Mouse (Mus musculus) heart, embryonic 16.5 days (tissue): ENCODE measurements around the gene Gna15. TPM values are rescaled to one million over a fixed set of nuclear protein-coding genes. Genes with fewer than 3 reads are reported as not detected.
A peak's percentile ranks its signal among the peaks of the same experiment; 100 is the strongest.

Source experiments
- ATAC-seq: fragments of 200-750 bp; cut with Nextera tagmentation; replicated peaks from 2 replicates; pipeline ENCODE4 v1.8.0; 2017; ENCODE audit warnings: moderate number of reproducible peaks; ENCODE audit not compliant: insufficient read depth, low FRiP score; ENCODE audit errors: extremely low read depth
- H3K27ac ChIP-seq: fragments of 300-500 bp; sonication (generic); 2 replicates; pipeline ENCODE4 v1.5.1; 2014; ENCODE audit warnings: mild to moderate bottlenecking, low read length, control low read depth, moderate library complexity
- H3K27me3 ChIP-seq: fragments of 300-500 bp; sonication (generic); 2 replicates; pipeline ENCODE4 v1.6.1; 2014; ENCODE audit warnings: low read length, mixed read lengths; ENCODE audit not compliant: control insufficient read depth, insufficient read depth
- H3K36me3 ChIP-seq: fragments of 300-500 bp; sonication (generic); 2 replicates; pipeline ENCODE4 v1.6.1; 2014; ENCODE audit not compliant: control insufficient read depth, insufficient read depth
- H3K4me1 ChIP-seq: fragments of 300-500 bp; sonication (generic); 2 replicates; pipeline ENCODE4 v1.6.1; 2014; ENCODE audit warnings: low read length, mixed read lengths; ENCODE audit not compliant: control insufficient read depth, insufficient read depth
- H3K4me2 ChIP-seq: fragments of 300-500 bp; sonication (generic); 2 replicates; pipeline ENCODE4 v1.6.1; 2014; ENCODE audit warnings: low read depth, mild to moderate bottlenecking, control low read depth, low read length
- H3K4me3 ChIP-seq: fragments of 300-500 bp; sonication (generic); 2 replicates; pipeline ENCODE4 v1.5.1; 2014; ENCODE audit warnings: mild to moderate bottlenecking, control low read depth, low read length
- H3K9ac ChIP-seq: fragments of 300-500 bp; sonication (generic); 2 replicates; pipeline ENCODE4 v1.6.1; 2014; ENCODE audit warnings: low read length, control low read depth
- H3K9me3 ChIP-seq: fragments of 300-500 bp; sonication (generic); replicated peaks from 2 replicates; pipeline ENCODE4 v1.6.1; 2016; ENCODE audit warnings: low read length; ENCODE audit not compliant: control insufficient read depth
- WGBS: fragments of 180-500 bp; shearing (Covaris S2); extraction: QIAGEN DNeasy Blood & Tissue Kit; methylation state at CpG from one replicate; pipeline ENCODE4 v1.1.7; 2014; 5-methylcytosine and 5-hydroxymethylcytosine counted together
- polyA plus RNA-seq: library from polyadenylated mRNA; unstranded; fragments of >200 nt; fragmentation: Nextera tagmentation; extraction: Ambion mirVana; gene quantifications from 2 replicates; pipeline ENCODE4 v1.2.1, GENCODE M21; 2015

Gene Gna15
- polyA plus RNA-seq, 1 experiment from 2014 or later: 1.3 TPM

GRCm38 (mm10) chr10:81565257-81566228 lies 41.5 kb upstream of the Gna15 start:
- Histone ChIP-seq H3K36me3 (peaks cover 34% of the 10 kb centered on the region), H3K4me1 (peaks cover 62% of the 10 kb centered on the region), H3K27ac (no peak overlapping the region), H3K4me3 (no peak overlapping the region), H3K4me2 (no peak overlapping the region), H3K9ac (no peak overlapping the region), H3K9me3 (no peaks in the 10 kb centered on the region), H3K27me3 (no peaks in the 10 kb centered on the region)
- 45% methylated on average over 20 of the region's 20 CpGs for WGBS
- ATAC-seq: no peak

GRCm38 (mm10) chr10:81564734-81565133 lies 40.7 kb upstream of the Gna15 start:
- Histone ChIP-seq H3K4me2 (no peak overlapping the region), H3K36me3 (peaks cover 34% of the 10 kb centered on the region), H3K4me3 (no peak overlapping the region), H3K4me1 (peaks cover 56% of the 10 kb centered on the region), H3K27ac (no peak overlapping the region; the same call in 1 of the 2 replicates), H3K27me3 (no peaks in the 10 kb centered on the region), H3K9ac (no peak overlapping the region), H3K9me3 (no peaks in the 10 kb centered on the region)
- ATAC-seq: no peak
- 46% methylated on average over 10 of the region's 10 CpGs for WGBS

- H3K36me3 ChIP-seq: peaks cover 34% of the 10 kb centered on the region
- H3K4me1 ChIP-seq: peaks cover 52% of the 10 kb centered on the region
- peak overlapping the region; percentile 36 for H3K4me3 ChIP-seq
- peak overlapping the region; percentile 53 for H3K4me2 ChIP-seq
- H3K27ac ChIP-seq: peak overlapping the region; percentile 60
- peak overlapping the region; percentile 50 for H3K9ac ChIP-seq
- 6% methylated on average over 10 of the region's 10 CpGs for WGBS
- H3K9me3 ChIP-seq: no peaks in the 10 kb centered on the region
- H3K27me3 ChIP-seq: no peaks in the 10 kb centered on the region
- no peak for ATAC-seq
These were observed 40.2 kb upstream of the Gna15 start for GRCm38 (mm10) chr10:81564216-81564615.

- Histone ChIP-seq H3K9me3 (no peaks in the 10 kb centered on the region), H3K36me3 (peaks cover 34% of the 10 kb centered on the region), H3K4me2 (peak overlapping the region; percentile 53; the same call in 1 of the 2 replicates), H3K27ac (peak overlapping the region; percentile 60), H3K4me3 (peak overlapping the region; percentile 36), H3K4me1 (peaks cover 46% of the 10 kb centered on the region), H3K9ac (peak overlapping the region; percentile 50), H3K27me3 (no peaks in the 10 kb centered on the region)
- no peak for ATAC-seq
- WGBS: 37% methylated on average over 6 of the region's 6 CpGs
These were observed 39.5 kb upstream of the Gna15 start for GRCm38 (mm10) chr10:81563481-81563880.

GRCm38 (mm10) chr10:81562411-81562810 lies 38.4 kb upstream of the Gna15 start:
- Histone ChIP-seq H3K36me3 (peaks cover 34% of the 10 kb centered on the region), H3K27ac (peak overlapping the region; percentile 32; the same call in 1 of the 2 replicates), H3K4me1 (peaks cover 42% of the 10 kb centered on the region), H3K27me3 (no peaks in the 10 kb centered on the region), H3K4me2 (peak overlapping the region; percentile 19; the same call in 1 of the 2 replicates), H3K9me3 (no peaks in the 10 kb centered on the region), H3K9ac (0 out of 2 replicates have a peak overlapping the region, but pooled peaks have one; percentile 20), H3K4me3 (no peak overlapping the region)
- no peak for ATAC-seq
- WGBS: 81% methylated on average over 6 of the region's 6 CpGs

GRCm38 (mm10) chr10:81560719-81561459 lies 36.9 kb upstream of the Gna15 start:
- peaks cover 42% of the 10 kb centered on the region for H3K4me1 ChIP-seq
- peak overlapping the region; percentile 99 for H3K4me2 ChIP-seq
- ATAC-seq: peak; percentile 25
- peak overlapping the region; percentile 97 for H3K4me3 ChIP-seq
- no peaks in the 10 kb centered on the region for H3K27me3 ChIP-seq
- H3K36me3 ChIP-seq: peaks cover 28% of the 10 kb centered on the region
- H3K9me3 ChIP-seq: no peaks in the 10 kb centered on the region
- 10% methylated on average over 16 of the region's 16 CpGs for WGBS
- H3K9ac ChIP-seq: peak overlapping the region; percentile 100
- H3K27ac ChIP-seq: peak overlapping the region; percentile 98

- H3K4me3 ChIP-seq: peak overlapping the region; percentile 97
- peak overlapping the region; percentile 99 for H3K4me2 ChIP-seq
- WGBS: under 1% methylated on average over 35 of the region's 36 CpGs
- H3K4me1 ChIP-seq: peaks cover 39% of the 10 kb centered on the region
- peak overlapping the region; percentile 98 for H3K27ac ChIP-seq
- H3K36me3 ChIP-seq: peaks cover 18% of the 10 kb centered on the region
- H3K9ac ChIP-seq: peak overlapping the region; percentile 100
- H3K27me3 ChIP-seq: no peaks in the 10 kb centered on the region
- ATAC-seq: peak; percentile 28
- no peaks in the 10 kb centered on the region for H3K9me3 ChIP-seq
These were observed 35.9 kb upstream of the Gna15 start for GRCm38 (mm10) chr10:81559627-81560539.

GRCm38 (mm10) chr10:81559163-81559626 lies 35.2 kb upstream of the Gna15 start, which contains the start of gene Aes:
Gene Aes, plus strand, starts transcription at chr10:81559488.
- Histone ChIP-seq H3K36me3 (peaks cover 13% of the 10 kb centered on the region; the same call in 1 of the 2 replicates), H3K4me3 (peak within 1 kb of the TSS; percentile 97), H3K27me3 (no peaks in the 10 kb centered on the region), H3K27ac (peak within 1 kb of the TSS; percentile 98), H3K4me2 (peak within 1 kb of the TSS; percentile 99), H3K9ac (peak within 1 kb of the TSS; percentile 100), H3K4me1 (peaks cover 32% of the 10 kb centered on the region), H3K9me3 (no peaks in the 10 kb centered on the region)
- peak; percentile 64 for ATAC-seq
- WGBS: under 1% methylated on average over 32 of the region's 53 CpGs
